Mouse (Mus musculus) midbrain, embryonic 16.5 days (tissue): ENCODE results near the gene B3gat2. TPM values are rescaled to one million over a fixed set of nuclear protein-coding genes. Genes with fewer than 3 reads are reported as not detected.

ENCODE experiments used
- ATAC-seq: fragments of 200-750 bp; cut with Nextera tagmentation; 2 replicates; pipeline ENCODE4 v1.8.0; 2017; ENCODE audit warnings: moderate TSS enrichment
- H3K27ac ChIP-seq: fragments of 300-500 bp; sonication (generic); 2 replicates; pipeline ENCODE4 v1.5.1; 2014; ENCODE audit warnings: mild to moderate bottlenecking, low read length, mixed read lengths
- H3K27me3 ChIP-seq: fragments of 300-500 bp; sonication (generic); 2 replicates; pipeline ENCODE4 v1.6.1; 2014; ENCODE audit warnings: low read depth, low read length, mixed read lengths; ENCODE audit not compliant: control insufficient read depth, insufficient read depth
- H3K36me3 ChIP-seq: fragments of 300-500 bp; sonication (generic); 2 replicates; pipeline ENCODE4 v1.6.1; 2014; ENCODE audit warnings: mild to moderate bottlenecking, low read length, moderate library complexity, mixed read lengths; ENCODE audit not compliant: control insufficient read depth, insufficient read depth
- H3K4me1 ChIP-seq: fragments of 300-500 bp; sonication (generic); 2 replicates; pipeline ENCODE4 v1.6.1; 2014; ENCODE audit warnings: mild to moderate bottlenecking, low read length, mixed read lengths; ENCODE audit not compliant: control insufficient read depth, insufficient read depth
- H3K4me2 ChIP-seq: fragments of 300-500 bp; sonication (generic); 2 replicates; pipeline ENCODE4 v1.6.1; 2014; ENCODE audit warnings: mild to moderate bottlenecking, low read length, mixed read lengths
- H3K4me3 ChIP-seq: fragments of 300-500 bp; sonication (generic); 2 replicates; pipeline ENCODE4 v1.5.1; 2014; ENCODE audit warnings: low read depth, mild to moderate bottlenecking, low read length, moderate library complexity, mixed read lengths
- H3K9ac ChIP-seq: fragments of 300-500 bp; sonication (generic); 2 replicates; pipeline ENCODE4 v1.6.1; 2014; ENCODE audit warnings: low read depth, low read length, mixed read lengths
- H3K9me3 ChIP-seq: fragments of 300-500 bp; sonication (generic); replicated peaks from 2 replicates; pipeline ENCODE4 v1.6.1; 2014; ENCODE audit warnings: mild to moderate bottlenecking, low read length, mixed read lengths; ENCODE audit not compliant: control insufficient read depth, poor library complexity, severe bottlenecking
- whole genome bisulfite sequencing: fragments of 180-500 bp; shearing (Covaris S2); extraction: QIAGEN DNeasy Blood & Tissue Kit; methylation state at CpG from one replicate; pipeline ENCODE4 v1.1.7; 2014; 5-methylcytosine and 5-hydroxymethylcytosine counted together
- polyA plus RNA-seq: library from polyadenylated mRNA; unstranded; fragments of >200 nt; fragmentation: Nextera tagmentation; extraction: Ambion mirVana; gene quantifications from 2 replicates; pipeline ENCODE4 v1.2.1, GENCODE M21; 2015

B3gat2 gene
- polyA plus RNA-seq = 16.3 and 20.2 TPM in 2 replicates

- H3K36me3 ChIP-seq = no peaks in the 10 kb centered on the region
- under 1% methylated on average over 34 of the region's 34 CpGs for WGBS
- no peaks in the 10 kb centered on the region for H3K9me3 ChIP-seq
- H3K27me3 ChIP-seq = peaks cover 15% of the 10 kb centered on the region
- peaks cover 27% of the 10 kb centered on the region for H3K4me1 ChIP-seq
- peak within 1 kb of the TSS; percentile 83 for H3K4me2 ChIP-seq
- H3K27ac ChIP-seq = peak within 1 kb of the TSS; percentile 80
- H3K4me3 ChIP-seq = peak within 1 kb of the TSS; percentile 69
- peak within 1 kb of the TSS; percentile 88 for H3K9ac ChIP-seq
- peak; percentile 74 for ATAC-seq
These were observed at the start of gene B3gat2 for GRCm38 (mm10) chr1:23761502-23762135. Gene B3gat2, plus strand, starts transcription at chr1:23761753.

- Histone ChIP-seq H3K27ac (no peak overlapping the region), H3K4me1 (0 out of 2 replicates have a peak, but pooled peaks cover 3% of the 10 kb centered on the region), H3K9me3 (no peaks in the 10 kb centered on the region), H3K27me3 (no peaks in the 10 kb centered on the region), H3K4me3 (no peak overlapping the region), H3K36me3 (no peaks in the 10 kb centered on the region), H3K4me2 (no peak overlapping the region), H3K9ac (no peak overlapping the region)
- WGBS = 86% methylated on average over 8 of the region's 8 CpGs
- ATAC-seq = no peak
These were observed 41.2 kb upstream of the B3gat2 start for GRCm38 (mm10) chr1:23720326-23720725.

GRCm38 (mm10) chr1:23721036-23721435 is 40.5 kb upstream of the B3gat2 start:
- ATAC-seq = no peak
- H3K4me2 ChIP-seq = no peak overlapping the region
- H3K4me3 ChIP-seq = no peak overlapping the region
- H3K36me3 ChIP-seq = no peaks in the 10 kb centered on the region
- WGBS = 74% methylated on average over 2 of the region's 2 CpGs
- H3K27me3 ChIP-seq = no peaks in the 10 kb centered on the region
- no peaks in the 10 kb centered on the region for H3K9me3 ChIP-seq
- no peak overlapping the region for H3K27ac ChIP-seq
- H3K9ac ChIP-seq = no peak overlapping the region
- 0 out of 2 replicates have a peak, but pooled peaks cover 3% of the 10 kb centered on the region for H3K4me1 ChIP-seq

DNA sequence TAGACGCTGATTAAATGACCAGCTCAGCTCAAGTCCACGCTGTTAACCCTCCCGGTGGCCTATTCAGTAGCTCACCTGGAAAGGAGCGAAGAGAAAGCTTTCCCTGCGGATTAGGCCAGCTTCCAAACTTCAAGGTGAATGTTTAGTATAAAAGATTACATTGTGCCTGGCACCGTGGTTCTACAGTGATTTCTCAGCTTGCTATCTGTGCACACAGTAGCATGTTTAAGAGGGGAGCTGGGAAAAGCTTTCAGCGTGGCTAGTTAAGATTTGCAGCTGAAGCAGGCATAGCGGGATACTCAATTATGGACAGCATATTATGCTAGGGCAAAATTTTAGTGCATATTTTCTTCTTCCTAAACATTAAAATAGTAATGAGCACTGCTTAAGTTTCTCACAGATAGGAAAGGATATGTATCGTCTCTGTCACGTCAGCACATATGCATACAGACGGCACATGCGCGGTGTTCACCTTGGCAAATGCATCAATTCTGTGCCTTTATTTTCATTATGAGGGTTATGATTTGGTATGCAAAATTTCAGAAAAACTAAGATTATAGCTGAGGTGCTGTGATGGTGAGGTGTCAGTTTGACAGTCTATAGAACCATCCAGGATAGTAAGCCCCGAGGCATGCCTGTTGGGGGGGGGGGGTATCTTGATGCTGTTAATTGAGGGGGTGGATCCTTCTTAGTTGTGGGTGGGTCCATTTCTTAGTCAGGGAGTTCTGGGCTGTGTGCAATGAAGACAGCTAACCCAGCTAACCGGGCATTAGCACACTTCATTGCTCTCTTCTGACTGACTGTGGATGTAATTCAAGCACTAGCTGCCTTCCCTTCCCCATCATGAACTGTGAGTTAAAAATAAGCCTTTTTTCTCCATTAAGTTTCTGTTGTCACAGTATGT is 38.8 kb upstream of the B3gat2 start:
- no peaks in the 10 kb centered on the region for H3K27me3 ChIP-seq
- no peaks in the 10 kb centered on the region for H3K9me3 ChIP-seq
- peak; percentile 60; the same call in 1 of the 2 replicates for ATAC-seq
- no peak overlapping the region for H3K27ac ChIP-seq
- no peak overlapping the region for H3K4me2 ChIP-seq
- H3K36me3 ChIP-seq = no peaks in the 10 kb centered on the region
- no peak overlapping the region for H3K4me3 ChIP-seq
- no peak overlapping the region for H3K9ac ChIP-seq
- WGBS = 52% methylated on average over 15 of the region's 15 CpGs
- 0 out of 2 replicates have a peak, but pooled peaks cover 3% of the 10 kb centered on the region for H3K4me1 ChIP-seq

DNA sequence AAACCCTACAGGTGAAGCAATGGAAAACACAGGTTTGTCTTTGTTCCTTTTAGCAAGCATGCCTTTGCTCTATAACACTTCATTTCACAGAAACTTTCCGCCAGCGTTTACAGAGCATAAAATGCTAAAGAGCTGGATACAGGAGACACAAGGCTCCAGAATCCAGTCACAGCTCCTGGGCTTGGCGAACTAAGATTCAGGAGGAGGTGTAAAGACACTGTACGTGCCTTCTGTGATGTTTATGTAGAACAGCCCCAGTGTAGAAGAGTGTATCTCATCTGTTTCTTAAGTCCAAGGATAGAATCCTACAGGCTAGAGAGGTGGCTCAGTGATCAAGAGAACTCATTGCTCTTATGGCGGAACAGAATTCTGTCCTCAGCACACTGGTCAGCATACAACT is 30.2 kb upstream of the B3gat2 start:
- Histone ChIP-seq H3K27me3 (no peaks in the 10 kb centered on the region), H3K4me3 (no peak overlapping the region), H3K4me2 (no peak overlapping the region), H3K36me3 (no peaks in the 10 kb centered on the region), H3K4me1 (no peaks in the 10 kb centered on the region), H3K9me3 (no peaks in the 10 kb centered on the region), H3K27ac (no peak overlapping the region), H3K9ac (no peak overlapping the region)
- ATAC-seq = no peak
- 95% methylated on average over 5 of the region's 5 CpGs for WGBS

DNA sequence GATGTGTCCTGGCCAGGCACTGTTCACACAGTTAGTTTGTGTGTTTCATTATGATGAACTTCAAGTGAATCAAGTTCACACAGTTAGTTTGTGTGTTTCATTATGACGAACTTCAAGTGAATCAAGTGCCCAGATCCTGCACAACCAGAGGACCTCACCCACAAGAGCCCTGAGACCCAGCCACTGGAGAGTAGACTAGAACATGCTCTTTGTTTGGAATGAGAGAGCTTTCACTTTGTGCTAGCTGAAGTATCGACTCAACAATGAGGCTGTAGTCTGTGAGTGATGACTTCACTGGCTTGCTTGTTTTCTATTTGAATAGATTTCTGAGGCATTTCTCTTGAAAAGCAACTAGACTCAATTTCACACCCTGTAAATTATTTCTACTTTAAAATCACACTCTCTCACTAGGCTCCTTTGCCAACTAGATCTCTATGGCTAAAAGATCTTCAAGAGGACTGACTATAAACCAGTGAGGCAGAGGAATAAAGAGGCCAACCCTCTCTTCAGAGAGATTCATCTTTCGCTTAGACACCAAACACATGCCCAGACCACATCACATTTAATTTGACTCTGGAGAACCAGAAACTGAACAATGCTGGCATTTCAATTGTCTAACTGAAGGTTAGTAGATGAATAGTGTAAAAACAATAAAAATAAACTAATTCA is 10.6 kb upstream of the B3gat2 start:
- no peak overlapping the region for H3K27ac ChIP-seq
- peaks cover 1% of the 10 kb centered on the region; the same call in 1 of the 2 replicates for H3K9me3 ChIP-seq
- no peak for ATAC-seq
- H3K4me3 ChIP-seq = no peak overlapping the region
- H3K9ac ChIP-seq = no peak overlapping the region
- H3K4me1 ChIP-seq = no peaks in the 10 kb centered on the region
- H3K27me3 ChIP-seq = no peaks in the 10 kb centered on the region
- H3K36me3 ChIP-seq = no peaks in the 10 kb centered on the region
- WGBS = 73% methylated on average over 3 of the region's 3 CpGs
- no peak overlapping the region for H3K4me2 ChIP-seq

DNA sequence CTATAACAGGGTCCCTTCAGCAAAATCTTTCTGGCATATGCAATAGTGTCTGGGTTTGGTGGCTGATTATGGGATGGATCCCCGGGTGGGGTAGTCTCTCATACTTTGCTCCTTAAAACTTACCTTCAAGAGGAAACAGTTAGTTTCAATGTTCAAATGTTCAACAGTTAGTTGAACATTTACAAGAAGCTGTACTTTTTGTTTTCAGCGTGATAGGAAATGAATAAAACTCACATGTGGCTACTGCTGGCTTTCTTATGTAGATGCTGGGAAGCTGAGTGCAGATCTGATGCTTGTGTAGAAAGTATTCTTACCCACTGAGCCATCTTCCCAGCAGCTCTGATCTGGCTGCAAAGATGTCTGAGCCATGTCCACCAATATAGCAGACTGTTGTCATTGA is 8.5 kb upstream of the B3gat2 start:
- no peak overlapping the region for H3K4me2 ChIP-seq
- no peak for ATAC-seq
- H3K9ac ChIP-seq = no peak overlapping the region
- no peaks in the 10 kb centered on the region for H3K27me3 ChIP-seq
- H3K4me1 ChIP-seq = no peaks in the 10 kb centered on the region; the same call in 1 of the 2 replicates
- no peaks in the 10 kb centered on the region for H3K36me3 ChIP-seq
- no peak overlapping the region for H3K4me3 ChIP-seq
- 88% methylated on average over 2 of the region's 2 CpGs for WGBS
- H3K9me3 ChIP-seq = peaks cover 2% of the 10 kb centered on the region; the same call in 1 of the 2 replicates
- H3K27ac ChIP-seq = no peak overlapping the region

DNA sequence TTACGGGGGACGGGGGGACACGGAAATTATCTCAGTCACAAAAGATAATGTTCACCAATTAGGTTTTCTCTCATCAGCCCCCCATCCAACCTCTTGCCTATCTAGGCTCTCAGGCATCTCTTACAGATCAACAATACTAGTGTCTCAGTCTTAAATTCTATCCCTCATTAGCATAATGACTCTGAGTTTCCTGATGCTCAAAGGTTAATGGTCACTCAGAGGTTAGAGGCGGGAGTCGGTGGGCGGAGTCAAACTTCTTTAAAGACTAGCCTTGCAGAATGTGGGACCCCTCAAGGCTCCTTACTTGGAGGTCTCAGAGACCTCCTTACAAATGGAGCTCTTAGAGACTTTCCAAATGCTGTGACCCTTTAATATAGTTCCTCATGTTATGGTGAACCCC is 8.0 kb upstream of the B3gat2 start:
- Histone ChIP-seq H3K9ac (no peak overlapping the region), H3K4me1 (no peaks in the 10 kb centered on the region; the same call in 1 of the 2 replicates), H3K4me2 (no peak overlapping the region), H3K27me3 (no peaks in the 10 kb centered on the region), H3K4me3 (no peak overlapping the region), H3K27ac (no peak overlapping the region), H3K36me3 (no peaks in the 10 kb centered on the region), H3K9me3 (peaks cover 2% of the 10 kb centered on the region; the same call in 1 of the 2 replicates)
- ATAC-seq = no peak
- 94% methylated on average over 6 of the region's 6 CpGs for WGBS
